Comparison of ENCODE assay signal across 8 mouse cellular contexts in the genomic region with DNA sequence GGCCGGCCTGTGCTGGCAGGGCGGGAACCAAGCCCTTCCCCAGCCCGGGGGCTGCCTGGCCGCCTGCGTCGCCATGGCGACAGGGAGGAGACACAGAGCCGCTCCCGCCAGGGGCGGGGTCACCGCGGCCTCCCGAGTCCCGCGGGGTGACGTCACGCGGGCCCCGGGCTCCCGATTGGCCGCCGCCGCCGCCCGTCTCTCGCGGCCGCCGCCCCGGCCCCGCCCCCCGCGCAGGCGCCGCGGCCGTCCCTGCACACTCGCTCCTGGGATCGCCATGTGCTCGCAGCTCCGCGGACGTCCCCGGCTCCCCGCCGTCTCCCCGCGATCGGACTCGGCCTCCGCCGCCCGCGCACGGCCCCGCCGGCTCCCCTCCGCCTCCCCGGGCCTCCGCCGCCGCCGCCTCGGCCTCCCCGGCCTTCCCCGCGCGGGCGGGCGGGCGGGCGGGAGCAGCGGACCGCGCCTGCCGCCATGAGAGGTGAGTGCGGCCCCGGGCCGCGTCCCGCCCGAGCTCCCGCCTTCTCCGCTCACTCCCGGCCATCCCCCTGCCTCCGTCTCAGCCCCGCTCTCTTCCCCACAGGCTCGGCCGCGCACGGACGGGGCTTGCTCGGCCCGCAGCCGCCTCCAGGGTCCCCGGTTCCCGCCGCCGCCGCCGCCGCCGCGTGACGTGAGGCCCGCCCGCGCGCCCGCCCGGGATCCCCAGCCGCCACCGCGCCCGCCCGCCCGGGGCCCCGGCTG. TPM values are rescaled to one million over a fixed set of nuclear protein-coding genes. Genes with fewer than 3 reads are reported as not detected.
DNase-seq lines count a peak whose midpoint lies in the region; ATAC-seq and TF ChIP-seq lines count a peak whose summit lies in the region.
"Not testable (repeated sequence)": the region's sequence is repeated elsewhere in the genome, so short reads cannot be mapped to it uniquely, and the experiment has no call there.

A gene (plus strand): TSS at position 644 of the 735 bp plus-strand sequence.

- WGBS in heart, embryonic 12.5 days = 83% methylated on average over 118 of the region's 118 CpGs
- 62% methylated on average over 115 of the region's 118 CpGs for WGBS in kidney, postnatal 0 days
- 68% methylated on average over 116 of the region's 118 CpGs for WGBS in liver, embryonic 12.5 days (ENCODE audit: insufficient replicate concordance)
- WGBS in stomach, embryonic 14.5 days = 58% methylated on average over 116 of the region's 118 CpGs

- H3K27me3 ChIP-seq in erythroblast, embryonic 14.5 days (ENCODE audit: control insufficient read depth) = peaks cover 15% of the 10 kb centered on the region
- H3K27me3 ChIP-seq in heart, embryonic 12.5 days (replicated peaks); kidney, postnatal 0 days (ENCODE audit: insufficient read depth, low read length); liver, embryonic 12.5 days (replicated peaks); stomach, embryonic 14.5 days (ENCODE audit: control insufficient read depth, insufficient read depth, low read length): not testable (repeated sequence)

- peak within 1 kb of the TSS; percentile 61 for H3K4me3 ChIP-seq in erythroblast, embryonic 14.5 days (replicated peaks)
- peak within 1 kb of the TSS; percentile 52 for H3K4me3 ChIP-seq in heart, embryonic 12.5 days
- peak within 1 kb of the TSS; percentile 71 for H3K4me3 ChIP-seq in kidney, postnatal 0 days (replicated peaks; ENCODE audit: low read depth, low read length)
- H3K4me3 ChIP-seq in liver, embryonic 12.5 days = peak within 1 kb of the TSS; percentile 62
- H3K4me3 ChIP-seq in stomach, embryonic 14.5 days (ENCODE audit: low read depth, low read length) = peak within 1 kb of the TSS; percentile 47

- H3K4me2 ChIP-seq in heart, embryonic 12.5 days = peak within 1 kb of the TSS; percentile 6; the same call in 1 of the 2 replicates
- H3K4me2 ChIP-seq in kidney, postnatal 0 days (ENCODE audit: low read length) = peak within 1 kb of the TSS; percentile 34
- peak within 1 kb of the TSS; percentile 52 for H3K4me2 ChIP-seq in liver, embryonic 12.5 days
- H3K4me2 ChIP-seq in stomach, embryonic 14.5 days (replicated peaks; ENCODE audit: low read depth, low read length) = peak within 1 kb of the TSS; percentile 37

- not testable (repeated sequence) for TF ChIP-seq CTCF in kidney, postnatal 0 days (IDR thresholded peaks at IDR 0.05; ENCODE audit: low read depth)

- peak within 1 kb of the TSS; percentile 35 for H3K27ac ChIP-seq in heart, embryonic 12.5 days (ENCODE audit: poor library complexity, severe bottlenecking)
- peak within 1 kb of the TSS; percentile 89 for H3K27ac ChIP-seq in kidney, postnatal 0 days
- H3K27ac ChIP-seq in liver, embryonic 12.5 days = peak within 1 kb of the TSS; percentile 75
- H3K27ac ChIP-seq in stomach, embryonic 14.5 days (ENCODE audit: low read length) = peak within 1 kb of the TSS; percentile 89

- DNase-seq in CD4-positive, CD25-positive, alpha-beta regulatory T cell, adult 2 months (ENCODE audit: low read depth, low spot score) = peak; percentile 99
- peak; percentile 95 for DNase-seq in brain, embryonic 18.5 days (ENCODE audit: low read depth, low spot score)
- peak; percentile 94 for DNase-seq in kidney, postnatal 0 days (ENCODE audit: low spot score)
- DNase-seq in natural killer cell, adult 2 months (ENCODE audit: low spot score in 2 of 2) = peak; percentile 90 to 97

- peak; percentile 89 for ATAC-seq in heart, embryonic 12.5 days (ENCODE audit: insufficient number of reproducible peaks, low FRiP score)
- ATAC-seq in kidney, postnatal 0 days (replicated peaks; ENCODE audit: low FRiP score, low read depth) = peak; percentile 81
- peak; percentile 73 for ATAC-seq in liver, embryonic 12.5 days
- ATAC-seq in stomach, embryonic 14.5 days (ENCODE audit: insufficient number of reproducible peaks, insufficient read depth, low FRiP score, low read depth) = peak; percentile 86

- H3K36me3 ChIP-seq in erythroblast, embryonic 14.5 days (ENCODE audit: control insufficient read depth) = peaks cover 17% of the 10 kb centered on the region
- H3K36me3 ChIP-seq in heart, embryonic 12.5 days = peaks cover 16% of the 10 kb centered on the region
- H3K36me3 ChIP-seq in kidney, postnatal 0 days (ENCODE audit: insufficient read depth, low read length); stomach, embryonic 14.5 days (ENCODE audit: control insufficient read depth, insufficient read depth, low read length): not testable (repeated sequence)
- peaks cover 19% of the 10 kb centered on the region for H3K36me3 ChIP-seq in liver, embryonic 12.5 days

- peak within 1 kb of the TSS; percentile 78 for H3K9ac ChIP-seq in heart, embryonic 12.5 days
- H3K9ac ChIP-seq in kidney, postnatal 0 days (ENCODE audit: low read depth, low read length) = peak within 1 kb of the TSS; percentile 90
- peak within 1 kb of the TSS; percentile 61 for H3K9ac ChIP-seq in liver, embryonic 12.5 days
- peak within 1 kb of the TSS; percentile 97 for H3K9ac ChIP-seq in stomach, embryonic 14.5 days (replicated peaks; ENCODE audit: low read depth, low read length)

- H3K4me1 ChIP-seq in erythroblast, embryonic 14.5 days (ENCODE audit: control insufficient read depth); heart, embryonic 12.5 days (replicated peaks); kidney, postnatal 0 days (replicated peaks; ENCODE audit: insufficient read depth, low read length); liver, embryonic 12.5 days; stomach, embryonic 14.5 days (ENCODE audit: control insufficient read depth, insufficient read depth, low read length): not testable (repeated sequence)

- H3K9me3 ChIP-seq in erythroblast, embryonic 14.5 days (ENCODE audit: control insufficient read depth, low read length) = peaks cover 60% of the 10 kb centered on the region
- peaks cover 48% of the 10 kb centered on the region for H3K9me3 ChIP-seq in heart, embryonic 12.5 days (replicated peaks)
- H3K9me3 ChIP-seq in kidney, postnatal 0 days (replicated peaks; ENCODE audit: low read length) = peaks cover 18% of the 10 kb centered on the region; the same call in 1 of the 2 replicates
- peaks cover 43% of the 10 kb centered on the region for H3K9me3 ChIP-seq in liver, embryonic 12.5 days (replicated peaks)
- H3K9me3 ChIP-seq in stomach, embryonic 14.5 days (ENCODE audit: control insufficient read depth, low read depth, low read length) = peaks cover 30% of the 10 kb centered on the region

RNA-seq across cellular contexts. Expression of the gene that starts here (rescaled TPM):
- 277 and 279 TPM in 2 replicates for polyA plus RNA-seq in erythroblast, embryonic 14.5 days (2012)
- 121 and 171 TPM in 2 replicates for polyA plus RNA-seq in heart, embryonic 12.5 days (2016; fragmentation: Nextera tagmentation; extraction: Ambion mirVana)
- 41.1 and 106 TPM in 2 replicates for polyA plus RNA-seq in kidney, postnatal 0 days (2015; fragmentation: Nextera tagmentation; extraction: Ambion mirVana)
- polyA plus RNA-seq in liver, embryonic 12.5 days (2016; fragmentation: Nextera tagmentation; extraction: Ambion mirVana) = 196 and 237 TPM in 2 replicates
- polyA plus RNA-seq in stomach, embryonic 14.5 days (2014; fragmentation: Nextera tagmentation; extraction: Ambion mirVana) = 236 and 294 TPM in 2 replicates

Comparison
In these comparisons a context has a peak if more than half of its experiments do, and no peak if none do; other contexts are left out.
1. Peak in every context shown above with its lines: DNase-seq, ATAC-seq, H3K4me3 ChIP-seq and H3K27ac ChIP-seq.
2. H3K27ac ChIP-seq: peak in every context shown above with its lines; median percentile 89 in kidney, postnatal 0 days; 89 in stomach, embryonic 14.5 days; 75 in liver, embryonic 12.5 days; 35 in heart, embryonic 12.5 days.